Mouse (Mus musculus) liver, adult (tissue): Measurements from ENCODE around the gene Npy.
A peak's percentile ranks its signal among the peaks of the same experiment; 100 is the strongest.

Experiments
- GATA4 ChIP-seq: IDR thresholded peaks from 2 replicates; pipeline ENCODE4 v1.6.1; 2014; ENCODE audit warnings: mild to moderate bottlenecking, low read length; ENCODE audit not compliant: insufficient replicate concordance

The Npy gene

DNA sequence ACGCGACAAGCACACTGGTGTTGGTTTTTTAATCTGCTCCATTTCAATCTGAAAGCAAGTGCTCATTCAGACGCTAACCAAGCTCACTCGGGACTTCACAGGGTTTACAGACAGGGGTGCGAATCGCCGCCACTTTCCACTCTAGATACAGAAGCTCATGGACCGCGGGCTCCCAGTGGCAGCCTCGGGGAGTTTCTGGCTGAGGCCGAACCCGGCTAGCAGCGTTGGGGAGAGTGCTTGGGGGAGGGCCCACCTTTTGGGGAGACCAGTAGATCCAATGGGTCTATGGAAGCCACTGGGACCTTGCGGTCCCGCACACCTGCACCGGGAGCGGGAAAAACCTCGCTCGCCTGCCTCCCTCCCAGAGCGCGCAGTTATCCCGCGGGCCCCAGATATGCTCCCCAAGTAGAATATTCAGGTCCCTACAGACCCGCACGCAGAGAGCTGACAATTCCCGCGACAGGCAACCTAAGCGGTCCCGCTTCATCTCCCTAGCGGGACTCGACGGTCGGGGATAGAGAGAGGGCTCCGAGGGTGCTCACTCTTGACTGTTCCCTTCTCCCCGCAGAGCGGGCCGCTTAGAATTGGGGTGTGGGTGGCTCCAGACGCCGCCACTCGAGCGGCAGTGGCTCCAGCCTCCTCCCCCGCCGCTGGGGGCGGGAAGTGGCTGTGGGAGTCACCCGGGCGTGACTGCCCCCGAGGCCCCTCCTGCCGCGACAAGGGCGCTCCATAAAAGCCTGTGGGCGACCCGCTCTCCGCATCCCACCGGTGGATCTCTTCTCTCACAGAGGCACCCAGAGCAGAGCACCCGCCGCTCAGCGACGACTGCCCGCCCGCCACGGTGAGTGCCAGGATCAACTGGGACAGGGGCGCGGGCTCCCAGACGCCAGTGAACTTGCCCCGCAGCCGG is at the start of gene Npy:
Gene Npy, plus strand, starts transcription at position 750 of the 910 bp plus-strand sequence.
- TF ChIP-seq GATA4, result no peak

- TF ChIP-seq GATA4, result no peak
Observed at GRCm38 (mm10) chr6:49775006-49775405, 47.5 kb upstream of the Npy start.

DNA sequence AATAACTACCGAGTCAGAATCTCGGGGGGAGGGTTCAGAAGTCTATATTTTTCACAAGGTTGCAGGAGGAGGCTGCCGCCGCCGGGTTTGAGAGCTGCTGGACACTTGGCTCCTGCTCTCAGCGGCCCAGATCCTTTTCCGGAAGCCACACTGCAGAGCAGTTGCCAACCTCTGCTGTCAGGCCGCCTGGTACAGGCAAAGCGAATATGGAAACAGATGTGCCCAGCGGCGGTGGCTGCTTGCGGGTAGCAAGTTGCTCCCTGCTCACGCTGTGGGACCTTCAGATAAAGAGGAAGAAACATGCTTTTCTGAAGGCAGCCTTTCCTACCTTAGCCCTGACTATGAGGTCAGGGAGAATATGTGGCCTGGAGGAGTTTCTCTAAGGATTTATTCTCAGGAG is 44.4 kb upstream of the Npy start:
- TF ChIP-seq GATA4, result no peak

GRCm38 (mm10) chr6:49778729-49779128 is 43.8 kb upstream of the Npy start:
- TF ChIP-seq GATA4, result no peak

- TF ChIP-seq GATA4, result no peak
Observed at GRCm38 (mm10) chr6:49779606-49780005, 42.9 kb upstream of the Npy start.

DNA sequence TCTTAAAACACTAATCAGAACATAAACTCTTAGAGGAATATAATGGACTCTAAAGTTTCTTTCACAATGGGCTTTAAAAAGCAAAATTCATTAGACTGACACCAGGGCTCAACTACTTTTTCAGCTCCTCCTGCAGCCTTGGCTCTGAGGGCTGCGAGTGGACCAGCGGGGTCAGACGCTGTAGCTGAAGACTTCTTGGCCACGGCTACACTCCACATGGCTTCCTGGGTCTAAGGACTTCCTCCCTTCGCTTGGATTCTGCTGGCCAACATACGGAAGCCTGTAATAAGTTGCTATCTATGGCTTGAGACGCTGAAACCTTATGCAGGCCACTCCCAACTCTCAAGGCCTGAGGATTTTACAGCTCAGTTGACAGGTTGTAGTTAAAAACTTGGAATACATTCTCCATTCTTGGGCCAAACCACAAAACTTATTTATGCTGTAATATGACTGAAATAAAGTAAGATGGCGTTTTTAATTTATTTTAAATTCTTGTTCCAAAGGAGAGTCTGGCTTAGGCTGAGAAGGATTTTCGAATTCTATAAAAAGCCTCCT is 41.6 kb upstream of the Npy start:
- TF ChIP-seq GATA4, result no peak

DNA sequence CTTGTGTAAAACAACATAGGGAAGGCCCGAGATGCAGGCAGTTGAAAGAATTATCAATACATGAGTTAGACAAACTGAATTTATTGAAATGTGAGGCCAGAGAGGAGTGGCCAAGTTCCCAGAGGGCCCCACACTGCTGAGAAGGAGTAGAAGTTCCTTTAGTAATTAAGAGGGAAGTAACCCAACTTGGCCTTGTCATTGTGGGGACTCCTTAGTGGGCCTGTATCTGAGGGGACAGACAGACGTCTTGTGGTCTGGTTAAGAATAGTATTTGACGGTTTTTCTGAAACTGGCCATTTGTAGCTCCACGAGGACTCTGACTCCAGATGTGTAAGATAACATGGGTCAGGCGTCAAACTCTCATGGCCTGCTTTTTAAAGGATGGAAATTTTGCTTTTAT is 40.7 kb upstream of the Npy start:
- TF ChIP-seq GATA4, result no peak

GRCm38 (mm10) chr6:49782679-49783078 is 39.8 kb upstream of the Npy start:
- TF ChIP-seq GATA4, result no peak

GRCm38 (mm10) chr6:49792524-49792923 is 30.0 kb upstream of the Npy start:
- TF ChIP-seq GATA4, result no peak

DNA sequence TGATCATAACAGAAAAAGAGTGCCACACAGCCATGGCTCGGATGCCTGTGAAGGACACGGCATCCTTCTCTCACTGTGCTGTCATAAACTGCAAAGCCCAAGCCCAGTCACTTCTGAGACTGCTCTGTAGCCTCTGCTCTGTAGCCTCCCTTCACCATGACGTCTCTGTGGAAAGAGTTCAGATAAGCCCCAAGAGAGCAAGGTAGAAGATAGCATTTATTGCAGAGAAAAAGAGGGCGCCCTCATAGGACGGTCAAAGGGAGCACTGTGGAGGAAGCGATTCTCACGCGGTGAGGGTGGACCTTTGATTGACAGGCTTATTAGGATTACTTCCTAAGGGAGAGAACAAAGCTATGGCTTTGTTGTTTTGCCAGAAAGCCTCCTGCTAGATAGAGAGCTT is 18.4 kb upstream of the Npy start:
- TF ChIP-seq GATA4, result no peak

DNA sequence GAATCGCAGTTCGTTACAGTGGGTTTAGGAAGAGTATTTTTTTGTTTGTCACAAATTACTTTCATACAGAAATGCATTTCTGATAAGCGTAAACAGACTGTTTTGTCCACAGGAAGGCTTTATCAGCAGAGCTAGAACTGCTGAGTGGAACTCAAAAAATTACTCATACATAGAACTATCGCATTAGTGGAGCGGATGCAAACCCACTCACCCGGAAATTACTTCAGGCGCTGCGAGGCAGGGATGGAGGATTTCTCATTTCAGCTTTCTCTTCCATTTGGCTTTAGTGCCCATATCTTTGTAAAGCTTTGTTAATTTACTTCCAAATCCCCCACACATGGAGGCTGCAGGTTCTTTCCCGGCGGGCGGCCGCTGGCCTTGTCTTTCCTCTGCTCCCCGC is 14.4 kb upstream of the Npy start:
- 0 out of 2 replicates have a peak, but pooled peaks have one; percentile 28 for TF ChIP-seq GATA4

DNA sequence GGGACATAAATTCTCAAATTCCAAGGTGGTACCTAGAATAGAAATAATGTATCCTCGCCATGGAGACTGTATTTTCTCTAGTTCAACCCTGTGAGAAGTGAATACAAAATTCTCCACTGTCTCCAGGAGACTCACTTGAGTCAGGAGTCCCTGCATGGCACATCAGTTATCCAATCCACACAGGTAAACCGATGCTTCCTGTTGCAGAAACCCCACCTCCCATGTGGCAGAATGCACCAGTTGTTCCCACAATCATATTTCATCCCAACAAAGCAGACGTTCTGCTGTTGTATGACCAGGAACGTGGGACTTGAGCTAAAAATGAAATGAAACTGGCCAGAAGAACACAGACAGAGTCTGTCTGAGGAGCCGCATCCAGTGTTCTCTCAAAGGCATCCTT is 5.3 kb upstream of the Npy start:
- no peak for TF ChIP-seq GATA4

GRCm38 (mm10) chr6:49817625-49818024 is 4.9 kb upstream of the Npy start:
- no peak for TF ChIP-seq GATA4

DNA sequence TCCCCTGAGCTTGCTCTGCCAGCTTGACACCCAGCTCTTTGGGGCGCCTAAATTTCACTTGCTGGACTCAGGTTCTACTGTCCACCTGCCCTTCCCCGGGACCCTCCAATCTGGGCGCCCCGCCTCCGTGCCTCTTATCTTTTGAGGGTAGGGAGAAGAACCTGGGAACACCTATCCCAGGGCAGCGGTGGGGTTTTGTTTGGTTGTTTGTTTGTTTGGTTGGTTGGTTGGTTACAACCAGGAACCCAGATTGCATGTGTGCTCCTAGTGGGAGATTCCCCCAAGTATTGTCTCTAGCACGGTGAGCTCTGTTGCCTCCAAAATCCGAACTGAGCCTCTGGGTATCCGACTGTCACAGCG is 341 bp downstream of the Npy start:
- TF ChIP-seq GATA4, result no peak

GRCm38 (mm10) chr6:49823371-49823770 is 861 bp downstream of the Npy start:
- TF ChIP-seq GATA4, result no peak

DNA sequence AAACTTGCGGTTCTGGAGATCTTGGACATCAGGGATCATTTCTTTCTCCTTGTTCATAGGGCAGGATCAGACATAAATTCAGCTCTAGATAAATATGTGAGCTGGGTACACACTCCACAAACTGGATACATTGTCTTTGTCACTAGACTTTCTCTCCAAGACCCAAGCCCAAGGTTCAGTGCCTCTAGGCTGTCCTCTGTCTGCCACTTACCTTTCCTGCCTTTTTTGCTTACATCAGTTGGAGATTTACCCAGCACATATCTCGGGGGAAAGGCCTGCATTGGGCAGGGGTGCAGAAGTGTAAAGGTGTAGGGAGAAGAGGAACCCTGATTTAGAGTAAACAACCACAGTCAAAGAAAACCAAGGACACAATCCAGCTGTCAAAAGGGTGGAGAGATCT is 1.3 kb downstream of the Npy start:
- no peak for TF ChIP-seq GATA4

GRCm38 (mm10) chr6:49831579-49831978 is 9.1 kb downstream of the Npy start:
- no peak for TF ChIP-seq GATA4
